Mouse (Mus musculus) layer of hippocampus, postnatal 10 days (tissue): Measurements from ENCODE around the gene Armh3. TPM values are rescaled to one million over a fixed set of nuclear protein-coding genes. Genes with fewer than 3 reads are reported as not detected.
A peak's percentile ranks its signal among the peaks of the same experiment; 100 is the strongest.

ENCODE experiments used
- DNase-seq, 2 experiments: peaks; one replicate each; pipeline ENCODE4 v3.0.0; 2021; ENCODE audit warnings: low spot score in 2 of 2
- long read RNA-seq: library from polyadenylated mRNA; stranded (forward); transcript quantifications from one replicate; pipeline ENCODE4 v2.0.0, GENCODE M21; 2023
- total RNA-seq, 2 experiments: library from RNA; stranded (reverse); gene quantifications; 2 replicates each; pipeline ENCODE4 v1.2.3; 2021

Gene Armh3
- 10 to 100 TPM; 21.5 to 26.0 TPM for total RNA-seq
- long read RNA-seq, partial matches to known transcripts = 1 of 10 reads
- long read RNA-seq, other reads (novel, unspliced or antisense) = 7 of 10 reads

DNA sequence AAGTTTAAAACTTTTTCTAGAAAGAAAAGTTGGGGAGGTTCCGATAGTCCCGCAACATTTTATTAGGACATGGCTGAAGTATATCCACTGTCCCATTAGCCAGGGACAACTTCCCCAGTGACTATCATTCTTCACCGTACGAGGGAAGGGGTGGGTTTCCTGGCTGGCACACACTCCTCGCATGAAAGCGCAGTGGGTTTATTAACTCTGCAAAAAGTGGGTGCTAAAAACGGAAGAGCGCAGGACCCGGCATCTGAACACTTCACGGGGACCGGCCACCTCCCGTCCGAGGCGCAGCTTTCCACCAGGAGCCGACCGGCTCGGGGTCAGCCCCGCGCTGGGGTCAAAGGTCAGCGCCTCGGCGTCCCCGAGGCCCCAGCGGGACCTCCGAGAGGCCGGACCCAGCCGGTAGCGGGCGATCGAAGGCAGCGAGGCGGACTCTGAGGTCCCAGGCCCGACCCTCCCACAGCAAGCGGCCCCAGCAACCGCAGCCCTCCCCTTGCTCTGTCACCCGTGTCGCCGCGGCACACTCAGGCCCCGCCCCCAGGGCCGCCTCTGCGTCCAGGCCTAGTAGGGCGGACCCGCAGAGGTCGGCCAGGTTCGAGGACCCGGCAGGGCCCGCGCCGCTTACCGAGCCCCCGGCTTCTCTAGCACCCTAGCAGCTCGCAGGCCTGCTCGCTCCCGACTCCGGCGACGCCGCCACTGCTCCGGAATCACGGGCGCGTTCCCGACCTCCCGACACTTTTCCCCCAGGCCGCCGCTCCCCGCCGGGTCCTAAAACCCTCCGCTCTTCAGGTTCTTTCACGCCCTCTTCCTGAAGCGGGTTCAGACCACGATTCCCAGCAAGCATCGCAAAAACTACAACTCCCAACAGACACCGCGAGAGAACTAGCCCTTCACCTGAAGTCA is at the start of gene Armh3:
Gene Armh3, minus strand, starts transcription at position 704 of the 909 bp plus-strand sequence.
- peak; percentile 92 to 93 for DNase-seq

DNA sequence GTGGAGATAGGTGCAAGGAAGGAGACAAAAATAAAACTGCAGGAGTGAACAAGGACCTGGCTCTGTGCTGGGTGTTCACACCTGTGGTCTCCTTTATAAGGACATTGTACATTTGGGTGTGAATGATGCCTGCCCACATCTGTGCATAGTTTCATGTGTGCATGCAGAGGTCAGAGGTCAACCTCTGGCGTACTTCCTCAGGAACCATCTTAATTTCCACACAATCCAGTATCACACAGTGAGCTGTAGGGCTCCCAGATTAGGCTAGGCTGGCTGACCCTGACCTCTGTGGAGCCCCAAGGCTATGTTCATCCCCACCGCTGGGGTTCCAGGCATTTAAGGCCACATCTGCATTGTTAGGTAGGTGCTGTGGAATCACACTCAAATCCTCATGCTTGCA is 49.1 kb upstream of the Armh3 start:
- no peak for DNase-seq

GRCm38 (mm10) chr19:46046621-46047025 is 48.3 kb upstream of the Armh3 start:
- DNase-seq = no peak

GRCm38 (mm10) chr19:46045696-46046311 is 47.5 kb upstream of the Armh3 start:
- DNase-seq = peak in 1 of 2 experiments; percentile 54

- peak; percentile 79 to 85 for DNase-seq
These were observed 46.9 kb upstream of the Armh3 start, which contains the start of gene Ldb1 for GRCm38 (mm10) chr19:46044993-46045695. Gene Ldb1, minus strand, starts transcription at chr19:46045214.

GRCm38 (mm10) chr19:46044271-46044992 is 46.1 kb upstream of the Armh3 start, which contains the start of gene Pprc1:
Gene Pprc1, plus strand, starts transcription at chr19:46044886.
- DNase-seq = peak; percentile 46 to 48

- peak in 1 of 2 experiments; percentile 39 for DNase-seq
These were observed 45.1 kb upstream of the Armh3 start for GRCm38 (mm10) chr19:46043380-46043779.

DNA sequence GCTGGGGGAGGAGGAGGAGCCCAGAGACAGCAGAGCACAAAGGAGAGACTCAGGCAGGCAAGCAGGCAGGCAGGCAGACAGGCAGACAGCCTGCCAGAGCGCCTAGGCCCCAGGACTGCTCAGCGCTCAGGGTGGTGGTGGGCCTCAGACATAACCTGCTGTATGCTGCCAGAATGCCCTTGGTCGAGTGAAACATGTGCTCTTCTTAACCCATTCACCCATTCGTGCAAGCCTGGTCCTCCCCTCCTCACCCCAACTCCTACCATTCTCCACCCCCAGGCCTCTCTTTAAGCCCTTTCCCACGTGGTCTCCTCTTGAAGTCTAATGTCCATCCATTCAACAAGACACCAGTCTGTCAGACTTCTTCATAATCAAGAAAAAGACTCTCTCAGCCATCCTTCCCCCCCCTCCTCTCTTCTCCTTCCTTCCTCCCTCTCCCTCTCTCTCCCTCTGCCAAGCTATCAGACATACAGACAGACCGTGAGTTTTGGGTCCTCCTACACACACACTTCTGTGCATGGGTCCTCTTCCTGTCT is 44.3 kb upstream of the Armh3 start:
- peak in 1 of 2 experiments; percentile 57 for DNase-seq

DNA sequence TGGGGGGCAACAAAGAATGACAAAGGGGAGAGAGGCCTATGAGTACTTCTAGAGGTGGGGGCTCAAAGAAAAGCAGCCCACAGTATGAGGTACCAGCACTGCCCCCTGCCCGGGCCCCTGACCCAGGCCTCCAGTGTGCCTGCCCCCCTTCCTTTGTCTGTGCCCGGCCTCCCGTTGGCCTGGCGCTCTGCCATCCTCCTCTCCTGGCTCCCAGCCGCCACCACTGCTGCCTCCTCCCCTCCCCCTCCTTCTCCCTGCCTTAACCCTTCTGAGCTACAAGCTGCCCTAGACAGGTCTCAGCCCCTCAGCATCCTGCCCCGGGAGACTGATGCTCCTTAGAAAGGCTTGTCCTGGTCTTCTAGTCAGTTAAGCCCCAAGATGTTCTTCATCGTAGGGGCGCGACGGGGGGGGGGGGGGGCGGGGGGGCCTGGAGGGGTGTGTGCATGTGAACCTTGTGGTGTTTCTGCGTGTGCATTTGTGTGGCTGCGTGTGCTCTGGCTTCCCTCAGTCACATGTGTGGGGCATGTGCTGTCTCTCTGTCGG is 43.7 kb upstream of the Armh3 start:
- DNase-seq = peak; percentile 84 to 88

DNA sequence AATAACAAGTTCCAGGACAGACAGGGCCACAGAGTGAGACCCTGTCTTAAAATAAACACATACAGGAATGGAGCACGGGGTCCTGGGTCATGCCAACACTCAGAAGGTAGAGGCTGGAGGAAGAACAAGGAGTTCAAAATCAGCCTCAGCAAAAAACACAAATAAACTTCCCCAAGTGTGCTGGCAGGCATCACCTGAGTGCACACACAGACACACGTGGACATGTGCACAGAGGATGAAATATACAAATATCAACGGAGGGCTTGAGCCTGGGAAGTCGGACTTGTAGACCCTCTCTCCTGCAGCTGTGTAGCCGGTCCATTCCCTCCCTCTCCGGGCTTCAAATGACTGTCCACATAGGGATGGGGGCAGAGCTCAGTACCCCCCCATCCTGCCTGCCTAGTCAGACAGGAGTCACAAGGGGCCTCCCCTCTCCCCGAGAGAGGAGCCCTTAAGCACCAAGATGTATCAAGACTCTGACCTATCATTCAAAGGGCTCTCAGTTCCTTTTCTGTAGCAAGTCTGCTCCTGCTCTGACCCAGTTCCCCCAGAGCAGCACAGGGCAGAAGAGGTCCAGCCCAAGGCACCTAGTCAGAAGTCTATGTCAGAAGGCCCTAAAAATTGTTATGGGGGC is 43.1 kb upstream of the Armh3 start:
- no peak for DNase-seq

GRCm38 (mm10) chr19:46040149-46040902 is 42.0 kb upstream of the Armh3 start:
- no peak for DNase-seq

- peak; percentile 71 to 86 for DNase-seq
These were observed 41.2 kb upstream of the Armh3 start for GRCm38 (mm10) chr19:46039478-46039877.

- DNase-seq = peak in 1 of 2 experiments; percentile 36
These were observed 40.6 kb upstream of the Armh3 start for GRCm38 (mm10) chr19:46038851-46039260.

GRCm38 (mm10) chr19:46037925-46038850 is 39.9 kb upstream of the Armh3 start:
- peak in 1 of 2 experiments; percentile 24 for DNase-seq

GRCm38 (mm10) chr19:46037243-46037924 is 39.1 kb upstream of the Armh3 start:
- no peak for DNase-seq

DNA sequence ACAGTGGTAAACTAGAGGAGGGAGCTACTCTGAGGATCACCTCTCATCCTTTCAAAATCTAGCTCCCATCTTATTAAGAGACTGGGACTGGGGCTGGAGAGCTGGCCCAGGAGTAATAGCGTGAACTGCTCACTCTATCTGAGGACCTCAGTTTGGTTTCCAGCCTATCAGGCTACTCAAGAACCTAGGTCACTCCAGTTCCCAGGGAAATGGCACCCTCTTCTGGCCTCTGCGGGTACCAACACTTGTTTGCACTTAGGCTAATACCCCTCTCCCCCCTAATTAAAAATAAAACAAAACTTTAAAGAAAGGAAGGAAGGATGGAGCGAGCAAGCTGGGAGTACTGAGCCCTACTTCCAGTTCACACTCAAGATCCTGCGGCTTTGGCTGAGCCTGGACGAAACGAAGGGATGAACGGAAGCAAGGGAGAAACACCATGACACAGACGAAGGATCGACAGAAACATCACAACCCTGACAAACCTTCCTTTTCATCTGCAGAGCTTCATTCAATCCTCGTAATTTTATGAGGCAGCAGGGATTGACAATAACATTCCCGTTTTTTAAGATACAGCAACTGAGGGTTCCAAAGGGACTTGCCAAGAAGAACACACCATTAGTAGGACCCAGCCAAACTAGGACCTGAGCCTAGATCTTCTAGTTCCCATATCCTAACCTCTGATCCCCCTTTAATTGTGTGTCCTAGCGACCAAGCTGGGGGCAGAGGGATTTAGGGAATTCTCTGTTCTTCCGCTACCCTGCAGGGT is 38.4 kb upstream of the Armh3 start:
- DNase-seq = peak; percentile 38 to 48
